Mouse (Mus musculus) stomach, postnatal 0 days (tissue): ENCODE measurements around the gene Zswim3. TPM values are rescaled to one million over a fixed set of nuclear protein-coding genes. Genes with fewer than 3 reads are reported as not detected.
A peak's percentile ranks its signal among the peaks of the same experiment; 100 is the strongest.

Experiments
- ATAC-seq: fragments of 200-750 bp; cut with Nextera tagmentation; 2 replicates; pipeline ENCODE4 v1.8.0; 2017; ENCODE audit not compliant: low FRiP score, low TSS enrichment
- DNase-seq: peaks from one replicate; pipeline ENCODE4 v3.0.0-alpha.2; 2016; ENCODE audit warnings: low spot score
- H3K27ac ChIP-seq: fragments of 300-500 bp; sonication (generic); replicated peaks from 2 replicates; pipeline ENCODE4 v1.5.1; 2014; ENCODE audit warnings: mild to moderate bottlenecking, control low read depth
- H3K27me3 ChIP-seq: fragments of 300-500 bp; sonication (generic); 2 replicates; pipeline ENCODE4 v1.6.1; 2014; ENCODE audit warnings: low read length; ENCODE audit not compliant: control insufficient read depth, insufficient read depth
- H3K36me3 ChIP-seq: fragments of 300-500 bp; sonication (generic); 2 replicates; pipeline ENCODE4 v1.6.1; 2014; ENCODE audit warnings: low read length, mixed read lengths; ENCODE audit not compliant: control insufficient read depth, insufficient read depth
- H3K4me1 ChIP-seq: fragments of 300-500 bp; sonication (generic); replicated peaks from 2 replicates; pipeline ENCODE4 v1.6.1; 2014; ENCODE audit warnings: antibody characterized with exemption; ENCODE audit not compliant: control insufficient read depth, insufficient read depth
- H3K4me2 ChIP-seq: fragments of 300-500 bp; sonication (generic); replicated peaks from 2 replicates; pipeline ENCODE4 v1.6.1; 2014; ENCODE audit warnings: low read depth, mild to moderate bottlenecking, control low read depth, moderate library complexity
- H3K4me3 ChIP-seq: fragments of 300-500 bp; sonication (generic); 2 replicates; pipeline ENCODE4 v1.5.1; 2014; ENCODE audit warnings: low read depth, low read length, control low read depth
- H3K9ac ChIP-seq: fragments of 300-500 bp; sonication (generic); 2 replicates; pipeline ENCODE4 v1.6.1; 2014; ENCODE audit warnings: mild to moderate bottlenecking, low read length, control low read depth, mixed read lengths
- H3K9me3 ChIP-seq: fragments of 300-500 bp; sonication (generic); 2 replicates; pipeline ENCODE4 v1.6.1; 2016; ENCODE audit warnings: low read length; ENCODE audit not compliant: control insufficient read depth
- CTCF ChIP-seq: IDR thresholded peaks from 2 replicates; pipeline ENCODE4 v1.5.1; 2016; ENCODE audit warnings: antibody characterized with exemption, low read depth, mild to moderate bottlenecking, moderate library complexity
- EP300 ChIP-seq: optimal IDR thresholded peaks from 2 replicates; pipeline ENCODE3; 2016; ENCODE audit warnings: antibody characterized with exemption
- WGBS: fragments of 180-500 bp; shearing (Covaris S2); extraction: QIAGEN DNeasy Blood & Tissue Kit; methylation state at CpG from one replicate; pipeline ENCODE4 v1.1.7; 2014; 5-methylcytosine and 5-hydroxymethylcytosine counted together
- polyA plus RNA-seq: library from polyadenylated mRNA; unstranded; fragments of >200 nt; fragmentation: Nextera tagmentation; extraction: Ambion mirVana; gene quantifications from 2 replicates; pipeline ENCODE4 v1.2.1, GENCODE M21; 2015

Gene Zswim3
- polyA plus RNA-seq, 1 experiment from 2014 or later: 4.4 TPM

GRCm38 (mm10) chr2:164761971-164762370 is 42.9 kb upstream of the Zswim3 start:
- WGBS: 98% methylated on average over 4 of the region's 4 CpGs

GRCm38 (mm10) chr2:164762593-164762992 is 42.3 kb upstream of the Zswim3 start:
- Histone ChIP-seq H3K4me1 (no peaks in the 10 kb centered on the region), H3K9me3 (no peaks in the 10 kb centered on the region), H3K4me2 (no peak overlapping the region), H3K9ac (no peak overlapping the region), H3K36me3 (peaks cover 53% of the 10 kb centered on the region), H3K27me3 (no peaks in the 10 kb centered on the region), H3K27ac (no peak overlapping the region), H3K4me3 (no peak overlapping the region)
- WGBS: 85% methylated on average over 7 of the region's 7 CpGs
- ATAC-seq: no peak
- no peak for DNase-seq
- TF ChIP-seq CTCF (no peak), EP300 (no peak)

More at GRCm38 (mm10) chr2:164761971-164762370, 42.9 kb upstream of the Zswim3 start:
- Histone ChIP-seq H3K9ac (no peak overlapping the region), H3K4me3 (no peak overlapping the region), H3K36me3 (peaks cover 51% of the 10 kb centered on the region), H3K4me1 (no peaks in the 10 kb centered on the region), H3K9me3 (no peaks in the 10 kb centered on the region), H3K4me2 (no peak overlapping the region), H3K27ac (no peak overlapping the region), H3K27me3 (no peaks in the 10 kb centered on the region)
- DNase-seq: no peak
- no peak for TF ChIP-seq EP300
- no peak for TF ChIP-seq CTCF
- no peak for ATAC-seq

- 81% methylated on average over 3 of the region's 3 CpGs for WGBS
- Histone ChIP-seq H3K4me2 (no peak overlapping the region), H3K36me3 (peaks cover 35% of the 10 kb centered on the region), H3K27me3 (no peaks in the 10 kb centered on the region), H3K9ac (no peak overlapping the region), H3K4me3 (no peak overlapping the region), H3K27ac (no peak overlapping the region), H3K9me3 (no peaks in the 10 kb centered on the region), H3K4me1 (0 out of 2 replicates have a peak, but pooled peaks cover 4% of the 10 kb centered on the region)
- no peak for TF ChIP-seq EP300
- TF ChIP-seq CTCF: no peak
- ATAC-seq (no peak), DNase-seq (no peak)
These were observed 39.1 kb upstream of the Zswim3 start for GRCm38 (mm10) chr2:164765841-164766240.

GRCm38 (mm10) chr2:164767812-164768540 is 36.9 kb upstream of the Zswim3 start:
- Histone ChIP-seq H3K27ac (no peak overlapping the region), H3K36me3 (peaks cover 25% of the 10 kb centered on the region)
- WGBS: 89% methylated on average over 15 of the region's 15 CpGs

GRCm38 (mm10) chr2:164769258-164770037 is 35.5 kb upstream of the Zswim3 start, which contains the start of gene Ube2c:
Ube2c (plus strand) TSS chr2:164769898.
- H3K4me3 ChIP-seq: peak within 1 kb of the TSS; percentile 83
- H3K4me2 ChIP-seq: peak within 1 kb of the TSS; percentile 92
- H3K27me3 ChIP-seq: no peaks in the 10 kb centered on the region
- DNase-seq: peak; percentile 98
- H3K27ac ChIP-seq: 0 out of 2 replicates have a peak within 1 kb of the TSS, but pooled peaks have one; percentile 53
- H3K4me1 ChIP-seq: 0 out of 2 replicates have a peak, but pooled peaks cover 4% of the 10 kb centered on the region
- no peaks in the 10 kb centered on the region for H3K9me3 ChIP-seq
- TF ChIP-seq EP300: peak; percentile 96
- peak; percentile 58 for TF ChIP-seq CTCF
- H3K9ac ChIP-seq: peak within 1 kb of the TSS; percentile 74
- WGBS: 2% methylated on average over 52 of the region's 53 CpGs
- peak; percentile 99 for ATAC-seq
- H3K36me3 ChIP-seq: peaks cover 21% of the 10 kb centered on the region

More at GRCm38 (mm10) chr2:164767812-164768540, 36.9 kb upstream of the Zswim3 start:
- Histone ChIP-seq H3K27me3 (no peaks in the 10 kb centered on the region), H3K9me3 (no peaks in the 10 kb centered on the region), H3K4me1 (0 out of 2 replicates have a peak, but pooled peaks cover 4% of the 10 kb centered on the region), H3K4me3 (no peak overlapping the region), H3K4me2 (no peak overlapping the region), H3K9ac (no peak overlapping the region)
- DNase-seq: no peak
- ATAC-seq: no peak
- TF ChIP-seq EP300 (no peak), CTCF (no peak)
